Mouse (Mus musculus) midbrain, postnatal 0 days (tissue): ENCODE measurements at regions not wholly inside any gene's neighbourhood (a gene's known extent, or its start where the extent isn't known, plus 50 kb on each side); places are given as distances from the start of the nearest gene placed in this dataset.

Source experiments
- ATAC-seq: fragments of 200-750 bp; cut with Nextera tagmentation; 2 replicates; pipeline ENCODE4 v1.8.0; 2017; ENCODE audit warnings: moderate number of reproducible peaks, mild to moderate bottlenecking, moderate TSS enrichment, moderate library complexity; ENCODE audit not compliant: low FRiP score
- DNase-seq: peaks from one replicate; pipeline ENCODE4 v3.0.0-alpha.2; 2015; ENCODE audit warnings: low spot score
- H3K27ac ChIP-seq: fragments of 300-500 bp; sonication (generic); 2 replicates; pipeline ENCODE4 v1.5.1; 2014; ENCODE audit warnings: low read depth, mild to moderate bottlenecking, low read length, mixed read lengths
- H3K27me3 ChIP-seq: fragments of 300-500 bp; sonication (generic); 2 replicates; pipeline ENCODE4 v1.6.1; 2014; ENCODE audit warnings: low read length, control low read depth, mixed read lengths; ENCODE audit not compliant: insufficient read depth
- H3K36me3 ChIP-seq: fragments of 300-500 bp; sonication (generic); 2 replicates; pipeline ENCODE4 v1.6.1; 2014; ENCODE audit warnings: low read length, control low read depth, mixed read lengths; ENCODE audit not compliant: insufficient read depth
- H3K4me1 ChIP-seq: fragments of 300-500 bp; sonication (generic); 2 replicates; pipeline ENCODE4 v1.6.1; 2014; ENCODE audit warnings: mild to moderate bottlenecking, control low read depth, antibody characterized with exemption, low read length, mixed read lengths; ENCODE audit not compliant: insufficient read depth
- H3K4me2 ChIP-seq: fragments of 300-500 bp; sonication (generic); 2 replicates; pipeline ENCODE4 v1.6.1; 2014; ENCODE audit warnings: low read depth, mild to moderate bottlenecking, low read length, mixed read lengths; ENCODE audit not compliant: poor library complexity, severe bottlenecking
- H3K4me3 ChIP-seq: fragments of 300-500 bp; sonication (generic); 2 replicates; pipeline ENCODE4 v1.5.1; 2014; ENCODE audit warnings: low read depth, mild to moderate bottlenecking, low read length, moderate library complexity
- H3K9ac ChIP-seq: fragments of 300-500 bp; sonication (generic); replicated peaks from 2 replicates; pipeline ENCODE4 v1.6.1; 2014; ENCODE audit warnings: mild to moderate bottlenecking, low read length, moderate library complexity, mixed read lengths; ENCODE audit not compliant: poor library complexity, severe bottlenecking
- H3K9me3 ChIP-seq: fragments of 300-500 bp; sonication (generic); 2 replicates; pipeline ENCODE4 v1.6.1; 2016; ENCODE audit warnings: low read length, control low read depth
- CTCF ChIP-seq: IDR thresholded peaks from 2 replicates; pipeline ENCODE4 v1.5.1; 2016; ENCODE audit warnings: antibody characterized with exemption, mild to moderate bottlenecking
- WGBS: fragments of 180-500 bp; shearing (Covaris S2); extraction: QIAGEN DNeasy Blood & Tissue Kit; methylation state at CpG from one replicate; pipeline ENCODE4 v1.1.7; 2014; 5-methylcytosine and 5-hydroxymethylcytosine counted together

GRCm38 (mm10) chr4:131100796-131101156, 156.6 kb downstream of the Matn1 start:
- Histone ChIP-seq H3K27me3 (peaks cover 9% of the 10 kb centered on the region; the same call in 1 of the 2 replicates), H3K4me2 (no peak overlapping the region), H3K9ac (no peak overlapping the region), H3K36me3 (no peaks in the 10 kb centered on the region), H3K4me3 (no peak overlapping the region), H3K4me1 (no peaks in the 10 kb centered on the region), H3K27ac (no peak overlapping the region), H3K9me3 (no peaks in the 10 kb centered on the region)
- ATAC-seq (no peak), DNase-seq (no peak)
- WGBS, result 23% methylated on average over 13 of the region's 13 CpGs
- TF ChIP-seq CTCF, result no peak

- Histone ChIP-seq H3K9me3 (no peaks in the 10 kb centered on the region), H3K4me2 (no peak overlapping the region), H3K4me1 (no peaks in the 10 kb centered on the region), H3K27me3 (peaks cover 14% of the 10 kb centered on the region; the same call in 1 of the 2 replicates), H3K36me3 (no peaks in the 10 kb centered on the region), H3K27ac (no peak overlapping the region), H3K9ac (no peak overlapping the region), H3K4me3 (no peak overlapping the region)
- TF ChIP-seq CTCF, result no peak
- 68% methylated on average over 4 of the region's 4 CpGs for WGBS
- ATAC-seq (no peak), DNase-seq (no peak)
These were observed 158.0 kb downstream of the Matn1 start for GRCm38 (mm10) chr4:131102163-131102562.

GRCm38 (mm10) chr4:131107127-131107857, 163.1 kb downstream of the Matn1 start:
- no peak overlapping the region for H3K27ac ChIP-seq
- H3K4me1 ChIP-seq, result no peaks in the 10 kb centered on the region
- peak; percentile 83 for TF ChIP-seq CTCF
- no peak overlapping the region for H3K4me2 ChIP-seq
- H3K4me3 ChIP-seq, result no peak overlapping the region
- H3K36me3 ChIP-seq, result no peaks in the 10 kb centered on the region
- ATAC-seq (no peak), DNase-seq (peak; percentile 72)
- no peaks in the 10 kb centered on the region for H3K9me3 ChIP-seq
- H3K27me3 ChIP-seq, result peaks cover 5% of the 10 kb centered on the region; the same call in 1 of the 2 replicates
- WGBS, result 42% methylated on average over 13 of the region's 13 CpGs
- no peak overlapping the region for H3K9ac ChIP-seq

GRCm38 (mm10) chr4:131112536-131112935, 168.4 kb downstream of the Matn1 start:
- 66% methylated on average over 6 of the region's 6 CpGs for WGBS
- Histone ChIP-seq H3K9ac (no peak overlapping the region), H3K27me3 (no peaks in the 10 kb centered on the region; the same call in 1 of the 2 replicates), H3K4me3 (no peak overlapping the region), H3K4me1 (no peaks in the 10 kb centered on the region), H3K36me3 (no peaks in the 10 kb centered on the region), H3K9me3 (no peaks in the 10 kb centered on the region), H3K4me2 (no peak overlapping the region), H3K27ac (no peak overlapping the region)
- DNase-seq (no peak), ATAC-seq (no peak)
- no peak for TF ChIP-seq CTCF

- H3K4me2 ChIP-seq, result no peak overlapping the region
- no peak overlapping the region for H3K9ac ChIP-seq
- ATAC-seq, result 0 out of 2 replicates have a peak, but pooled peaks have one; percentile 13
- H3K4me3 ChIP-seq, result no peak overlapping the region
- H3K27ac ChIP-seq, result no peak overlapping the region
- H3K4me1 ChIP-seq, result no peaks in the 10 kb centered on the region
- H3K9me3 ChIP-seq, result no peaks in the 10 kb centered on the region
- 27% methylated on average over 10 of the region's 10 CpGs for WGBS
- no peaks in the 10 kb centered on the region for H3K36me3 ChIP-seq
- DNase-seq, result peak; percentile 40
- TF ChIP-seq CTCF, result no peak
- H3K27me3 ChIP-seq, result no peaks in the 10 kb centered on the region; the same call in 1 of the 2 replicates
These were observed 169.6 kb downstream of the Matn1 start for GRCm38 (mm10) chr4:131113727-131114303.

GRCm38 (mm10) chr4:131115247-131115646, 171.1 kb downstream of the Matn1 start:
- H3K36me3 ChIP-seq, result no peaks in the 10 kb centered on the region
- H3K9me3 ChIP-seq, result no peaks in the 10 kb centered on the region
- H3K9ac ChIP-seq, result no peak overlapping the region
- peak; percentile 62 for DNase-seq
- no peak overlapping the region for H3K4me3 ChIP-seq
- no peaks in the 10 kb centered on the region for H3K4me1 ChIP-seq
- no peak for TF ChIP-seq CTCF
- ATAC-seq, result no peak
- no peaks in the 10 kb centered on the region; the same call in 1 of the 2 replicates for H3K27me3 ChIP-seq
- WGBS, result 20% methylated on average over 5 of the region's 5 CpGs
- H3K4me2 ChIP-seq, result no peak overlapping the region
- no peak overlapping the region for H3K27ac ChIP-seq
